Mouse (Mus musculus) liver, embryonic 14.5 days (tissue): ENCODE data around the gene Ankrd39. TPM values are rescaled to one million over a fixed set of nuclear protein-coding genes. Genes with fewer than 3 reads are reported as not detected.

Experiments used
- ATAC-seq: fragments of 200-750 bp; cut with Nextera tagmentation; 2 replicates; pipeline ENCODE4 v1.8.0; 2017; ENCODE audit warnings: moderate number of reproducible peaks, mild to moderate bottlenecking, moderate library complexity; ENCODE audit not compliant: insufficient read depth
- DNase-seq, 3 experiments: peaks; one replicate each; pipeline ENCODE4 v3.0.0-alpha.2; 2012 to 2013; ENCODE audit warnings: low read depth in 3 of 3, low spot score in 3 of 3
- H3K27ac ChIP-seq: fragments of 300-500 bp; sonication (generic); 2 replicates; pipeline ENCODE4 v1.5.1; 2014; ENCODE audit warnings: moderate library complexity, mild to moderate bottlenecking, control low read depth, inconsistent platforms
- H3K27me3 ChIP-seq: fragments of 300-500 bp; sonication (generic); 2 replicates; pipeline ENCODE4 v1.6.1; 2014; ENCODE audit warnings: mild to moderate bottlenecking, low read length, moderate library complexity; ENCODE audit not compliant: control insufficient read depth, insufficient read depth
- H3K36me3 ChIP-seq: fragments of 300-500 bp; sonication (generic); replicated peaks from 2 replicates; pipeline ENCODE4 v1.6.1; 2014; ENCODE audit warnings: low read depth; ENCODE audit not compliant: control insufficient read depth, insufficient read depth
- H3K4me1 ChIP-seq, 2 experiments: fragments of 200-500 bp in 1 of 2; fragments of 300-500 bp in 1 of 2; sonication (generic) in 1 of 2; replicated peaks; 2 replicates each; pipeline ENCODE4 v1.6.1; 2012 to 2014; ENCODE audit warnings: antibody characterized with exemption in 1 of 2, inconsistent platforms in 1 of 2, low read length in 1 of 2; ENCODE audit not compliant: control insufficient read depth in 2 of 2, insufficient read depth in 2 of 2
- H3K4me2 ChIP-seq: fragments of 300-500 bp; sonication (generic); 2 replicates; pipeline ENCODE4 v1.6.1; 2014; ENCODE audit warnings: low read depth, mild to moderate bottlenecking, control low read depth, moderate library complexity
- H3K4me3 ChIP-seq, 2 experiments: fragments of 200-500 bp in 1 of 2; fragments of 300-500 bp in 1 of 2; sonication (generic) in 1 of 2; 2 replicates each; pipeline ENCODE4 v1.5.1; 2012 to 2014; ENCODE audit warnings: low read depth in 2 of 2, low read length in 2 of 2, mild to moderate bottlenecking in 2 of 2, control low read depth in 1 of 2, inconsistent platforms in 1 of 2, moderate library complexity in 1 of 2; ENCODE audit not compliant: insufficient read depth in 1 of 2
- H3K9ac ChIP-seq: fragments of 300-500 bp; sonication (generic); replicated peaks from 2 replicates; pipeline ENCODE4 v1.6.1; 2014; ENCODE audit warnings: mild to moderate bottlenecking, control low read depth, moderate library complexity
- H3K9me3 ChIP-seq: fragments of 300-500 bp; sonication (generic); 2 replicates; pipeline ENCODE4 v1.6.1; 2016; ENCODE audit warnings: low read length, mixed read lengths; ENCODE audit not compliant: control insufficient read depth
- CTCF ChIP-seq: IDR thresholded peaks from 2 replicates; pipeline ENCODE4 v1.5.1; 2016; ENCODE audit warnings: antibody characterized with exemption, low read depth, control low read depth
- EP300 ChIP-seq: IDR thresholded peaks from 2 replicates; pipeline ENCODE4 v1.6.1; 2016; ENCODE audit warnings: antibody characterized with exemption, low read depth
- WGBS: fragments of 180-500 bp; shearing (Covaris S2); extraction: QIAGEN DNeasy Blood & Tissue Kit; methylation state at CpG from one replicate; pipeline ENCODE4 v1.1.7; 2014; ENCODE audit not compliant: insufficient replicate concordance; 5-methylcytosine and 5-hydroxymethylcytosine counted together
- polyA plus RNA-seq, 2 experiments: library from polyadenylated mRNA; depleted of rRNA in 1 of 2; stranded (reverse) in 1 of 2; unstranded in 1 of 2; fragments of >200 nt; fragmentation: Nextera tagmentation in 1 of 2; extraction: Ambion mirVana in 1 of 2; gene quantifications; 2 replicates each; pipeline versions ENCODE4 v1.2.1 to v1.2.3; 2012 to 2014

The Ankrd39 gene
- polyA plus RNA-seq, 2 experiments, result 3.5 to 5.1 TPM

DNA sequence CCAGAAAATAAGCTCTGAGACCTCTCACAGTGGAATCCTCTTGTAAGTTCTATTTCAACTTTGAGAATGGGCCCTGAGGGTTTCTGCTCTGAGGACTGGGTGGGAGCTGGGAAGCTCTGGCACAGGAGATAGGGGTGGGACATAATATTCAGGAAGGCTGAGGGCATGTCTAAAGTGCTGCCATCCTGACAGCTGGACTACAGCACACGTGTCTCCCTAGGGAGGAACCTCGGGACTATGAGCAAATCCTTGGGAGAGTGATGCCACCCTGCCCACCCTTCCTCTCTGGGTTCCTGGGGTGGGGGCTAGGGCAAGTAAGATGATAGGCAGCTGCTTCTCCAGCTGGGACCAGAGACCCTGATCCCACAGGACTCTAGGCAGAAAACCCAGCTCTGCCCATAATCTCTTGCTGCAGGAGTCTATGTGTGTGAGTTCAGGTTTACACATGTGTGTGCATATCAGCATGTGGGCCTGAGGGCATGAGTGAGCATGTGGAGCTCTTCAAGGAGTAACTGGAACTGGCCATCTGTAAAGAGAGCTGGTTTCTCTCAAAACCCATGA is 25.0 kb upstream of the Ankrd39 start:
- no peak for ATAC-seq
- no peak for DNase-seq
- Histone ChIP-seq H3K36me3 (no peaks in the 10 kb centered on the region), H3K27me3 (no peaks in the 10 kb centered on the region), H3K9me3 (no peaks in the 10 kb centered on the region), H3K4me2 (no peak overlapping the region), H3K9ac (no peak overlapping the region), H3K27ac (no peak overlapping the region), H3K4me3 (no peak overlapping the region), H3K4me1 (no peaks in the 10 kb centered on the region; a peak in 2 of 4 replicates)
- TF ChIP-seq CTCF, result no peak
- TF ChIP-seq EP300, result no peak
- 34% methylated on average over 2 of the region's 2 CpGs for WGBS

- TF ChIP-seq EP300, result no peak
- TF ChIP-seq CTCF, result no peak
- 22% methylated on average over 6 of the region's 6 CpGs for WGBS
- no peaks in the 10 kb centered on the region for H3K9me3 ChIP-seq
- no peak overlapping the region for H3K4me2 ChIP-seq
- ATAC-seq (peak; percentile 43; the same call in 1 of the 2 replicates), DNase-seq (no peak)
- no peak overlapping the region for H3K9ac ChIP-seq
- H3K4me3 ChIP-seq, result no peak overlapping the region
- no peaks in the 10 kb centered on the region for H3K27me3 ChIP-seq
- H3K4me1 ChIP-seq, result no peaks in the 10 kb centered on the region; a peak in 2 of 4 replicates
- no peaks in the 10 kb centered on the region for H3K36me3 ChIP-seq
- H3K27ac ChIP-seq, result no peak overlapping the region
Observed at GRCm38 (mm10) chr1:36571627-36572026, 24.4 kb upstream of the Ankrd39 start.

DNA sequence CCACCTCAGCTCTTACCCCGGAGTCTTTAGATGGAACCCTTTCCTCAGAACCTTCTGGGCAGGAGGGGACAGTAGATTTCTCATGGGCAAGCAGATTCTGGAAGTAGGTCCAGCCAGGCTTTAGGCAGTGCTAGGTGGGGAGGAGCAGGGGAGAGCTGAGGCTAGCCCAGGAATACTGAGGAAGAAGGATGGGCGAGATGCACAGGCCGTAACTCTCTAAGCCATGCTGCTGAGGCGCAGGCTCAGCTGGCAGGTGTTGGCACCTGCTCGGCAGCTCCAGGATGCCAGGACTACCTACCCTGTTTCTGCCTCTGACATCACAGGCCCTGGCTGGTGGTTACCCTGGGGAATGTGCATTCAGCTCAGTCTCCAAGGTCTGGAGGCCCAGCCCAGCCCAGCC is 23.1 kb upstream of the Ankrd39 start:
- Histone ChIP-seq H3K9ac (no peak overlapping the region), H3K4me2 (no peak overlapping the region), H3K4me1 (no peaks in the 10 kb centered on the region; a peak in 1 of 4 replicates), H3K9me3 (no peaks in the 10 kb centered on the region), H3K27ac (no peak overlapping the region), H3K27me3 (no peaks in the 10 kb centered on the region), H3K4me3 (no peak overlapping the region), H3K36me3 (no peaks in the 10 kb centered on the region)
- ATAC-seq, result no peak
- WGBS, result 84% methylated on average over 5 of the region's 5 CpGs
- no peak for DNase-seq
- TF ChIP-seq EP300, result no peak

DNA sequence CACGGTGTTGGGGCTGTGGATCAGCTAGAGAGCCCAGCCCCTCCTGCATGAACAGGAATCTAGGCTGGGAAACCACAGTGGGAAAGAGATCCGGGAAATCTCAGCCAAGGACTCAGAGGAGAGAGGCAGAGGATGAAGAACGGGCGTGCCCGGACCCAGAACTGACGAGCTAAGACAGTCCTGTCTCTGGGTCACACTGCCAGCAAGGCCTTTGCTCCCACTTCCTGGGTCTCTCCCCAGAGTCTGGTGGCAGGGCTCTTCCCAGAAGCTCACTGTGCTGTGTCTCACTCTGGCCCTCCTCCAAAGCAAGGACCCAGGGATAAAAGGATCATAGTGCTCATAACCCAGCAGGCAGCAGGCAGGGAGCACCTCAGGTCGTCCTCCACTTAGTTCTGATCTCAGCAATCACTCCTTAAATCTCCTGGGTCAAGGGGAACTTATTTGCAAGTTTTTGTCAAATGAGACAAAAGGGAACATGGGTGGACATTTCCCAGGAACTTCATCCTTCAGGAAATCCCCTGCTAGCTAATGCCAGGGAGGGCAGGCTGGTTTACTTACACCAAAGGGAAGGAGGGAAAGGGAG is 22.5 kb upstream of the Ankrd39 start:
- H3K4me2 ChIP-seq, result no peak overlapping the region
- TF ChIP-seq EP300 (no peak), CTCF (no peak)
- no peaks in the 10 kb centered on the region for H3K36me3 ChIP-seq
- H3K27me3 ChIP-seq, result no peaks in the 10 kb centered on the region
- no peak overlapping the region for H3K9ac ChIP-seq
- no peak for DNase-seq
- no peaks in the 10 kb centered on the region; a peak in 1 of 4 replicates for H3K4me1 ChIP-seq
- no peak overlapping the region for H3K4me3 ChIP-seq
- H3K27ac ChIP-seq, result no peak overlapping the region
- no peak for ATAC-seq
- 29% methylated on average over 7 of the region's 7 CpGs for WGBS
- H3K9me3 ChIP-seq, result no peaks in the 10 kb centered on the region

GRCm38 (mm10) chr1:36568776-36569175 is 21.5 kb upstream of the Ankrd39 start:
- DNase-seq, result no peak
- Histone ChIP-seq H3K4me1 (no peaks in the 10 kb centered on the region; a peak in 1 of 4 replicates), H3K27me3 (no peaks in the 10 kb centered on the region), H3K4me2 (no peak overlapping the region), H3K4me3 (no peak overlapping the region), H3K36me3 (no peaks in the 10 kb centered on the region), H3K9me3 (no peaks in the 10 kb centered on the region), H3K27ac (no peak overlapping the region), H3K9ac (no peak overlapping the region)
- ATAC-seq, result no peak
- TF ChIP-seq CTCF (no peak), EP300 (no peak)
- 59% methylated on average over 4 of the region's 4 CpGs for WGBS
